Mouse (Mus musculus): ENCODE measurements around the gene Fam214b. TPM values are rescaled to one million over a fixed set of nuclear protein-coding genes. Genes with fewer than 3 reads are reported as not detected.

Fam214b gene
- polyA plus RNA-seq (2017; shearing (Covaris generic)): 1 to 10 TPM; 1.5 to 2.3 TPM

GRCm38 (mm10) chr4:43045659-43046302 is at the start of gene Fam214b:
Gene Fam214b, minus strand, starts transcription at chr4:43046220.
- peak; percentile 73 for ATAC-seq

GRCm38 (mm10) chr4:43091183-43091582 is 45.2 kb upstream of the Fam214b start:
- no peak for ATAC-seq

- ATAC-seq: no peak
Observed at GRCm38 (mm10) chr4:43089950-43090349, 43.9 kb upstream of the Fam214b start.

- no peak for ATAC-seq
Observed at GRCm38 (mm10) chr4:43082458-43082857, 36.4 kb upstream of the Fam214b start.

- ATAC-seq: no peak
Observed at GRCm38 (mm10) chr4:43078071-43078718, 32.2 kb upstream of the Fam214b start.

- no peak for ATAC-seq
Observed at GRCm38 (mm10) chr4:43074923-43075322, 28.9 kb upstream of the Fam214b start.

- ATAC-seq: no peak
Observed at GRCm38 (mm10) chr4:43065471-43065870, 19.5 kb upstream of the Fam214b start.

- no peak for ATAC-seq
Observed at GRCm38 (mm10) chr4:43060286-43060685, 14.3 kb upstream of the Fam214b start.

- no peak for ATAC-seq
Observed at GRCm38 (mm10) chr4:43059697-43060096, 13.7 kb upstream of the Fam214b start.

- ATAC-seq: peak; percentile 95
Observed at GRCm38 (mm10) chr4:43058753-43059654, 13.0 kb upstream of the Fam214b start, which contains the start of gene Unc13b. Gene Unc13b, plus strand, starts transcription at chr4:43058953.

GRCm38 (mm10) chr4:43058392-43058752 is 12.4 kb upstream of the Fam214b start:
- no peak for ATAC-seq

GRCm38 (mm10) chr4:43057654-43058053 is 11.6 kb upstream of the Fam214b start:
- ATAC-seq: no peak

GRCm38 (mm10) chr4:43052627-43053026 is 6.6 kb upstream of the Fam214b start:
- ATAC-seq: peak; percentile 90

- ATAC-seq: peak; percentile 55
Observed at GRCm38 (mm10) chr4:43047231-43047630, 1.2 kb upstream of the Fam214b start.

GRCm38 (mm10) chr4:43046607-43047006 is 587 bp upstream of the Fam214b start:
- no peak for ATAC-seq

- ATAC-seq: no peak
Observed at GRCm38 (mm10) chr4:43045285-43045658, 748 bp downstream of the Fam214b start.

GRCm38 (mm10) chr4:43044673-43045072 is 1.3 kb downstream of the Fam214b start:
- no peak for ATAC-seq

- ATAC-seq: peak; percentile 48
Observed at GRCm38 (mm10) chr4:43043644-43044357, 2.2 kb downstream of the Fam214b start.

- no peak for ATAC-seq
Observed at GRCm38 (mm10) chr4:43040881-43041547, 5.0 kb downstream of the Fam214b start.

GRCm38 (mm10) chr4:43040114-43040572 is 5.9 kb downstream of the Fam214b start:
- peak; percentile 94 for ATAC-seq

GRCm38 (mm10) chr4:43039609-43040008 is 6.4 kb downstream of the Fam214b start:
- ATAC-seq: no peak
